Mouse (Mus musculus) gastrocnemius, postnatal 10 days (tissue): Measurements from ENCODE around the gene Chka. TPM values are rescaled to one million over a fixed set of nuclear protein-coding genes. Genes with fewer than 3 reads are reported as not detected.
A peak's percentile ranks its signal among the peaks of the same experiment; 100 is the strongest.

Experiments used
- DNase-seq: peaks from one replicate; pipeline ENCODE4 v3.0.0; 2021; ENCODE audit warnings: mixed read lengths
- long read RNA-seq, 2 experiments: library from polyadenylated mRNA; stranded (forward); transcript quantifications; one replicate each; pipeline ENCODE4 v2.0.0; 2021
- total RNA-seq, 2 experiments: library from RNA; stranded (reverse); gene quantifications; 2 replicates each; pipeline ENCODE4 v1.2.3; 2021

The Chka gene
- total RNA-seq = 1 to 10 TPM; 6.0 to 7.0 TPM
- long read RNA-seq, experiment 1, partial matches to known transcripts = 0 of 10 reads
- long read RNA-seq, experiment 1, other reads (novel, unspliced or antisense) = 4 of 10 reads
- long read RNA-seq, experiment 2, partial matches to known transcripts = 0 of 5 reads
- long read RNA-seq, experiment 2, other reads (novel, unspliced or antisense) = 1 of 5 reads

DNA sequence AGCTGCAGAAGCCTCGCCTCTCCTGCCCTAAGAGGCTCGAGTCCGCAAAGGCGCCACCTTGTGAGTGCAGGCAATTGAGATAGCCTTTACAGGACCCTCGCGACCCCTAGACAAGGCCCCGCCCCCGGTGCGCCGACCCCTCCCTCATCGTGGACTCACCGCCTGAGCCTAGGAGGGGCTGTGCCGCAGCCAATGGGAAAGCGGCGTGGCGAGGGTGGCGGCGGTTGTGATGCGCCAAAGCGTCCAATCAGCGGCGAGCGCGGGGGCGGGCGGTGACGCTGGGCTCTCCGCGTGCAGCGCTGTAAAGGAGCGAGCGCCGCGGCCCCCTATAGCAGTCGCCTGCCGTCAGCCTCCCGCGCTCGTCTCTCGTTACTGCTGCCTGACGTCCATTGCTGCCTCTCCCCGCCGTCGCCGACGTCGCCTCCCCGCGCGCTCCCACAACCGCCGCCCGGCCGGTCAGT is at the start of gene Chka:
Gene Chka (plus strand): TSS at position 272 of the 461 bp plus-strand sequence.
- DNase-seq = peak; percentile 95

DNA sequence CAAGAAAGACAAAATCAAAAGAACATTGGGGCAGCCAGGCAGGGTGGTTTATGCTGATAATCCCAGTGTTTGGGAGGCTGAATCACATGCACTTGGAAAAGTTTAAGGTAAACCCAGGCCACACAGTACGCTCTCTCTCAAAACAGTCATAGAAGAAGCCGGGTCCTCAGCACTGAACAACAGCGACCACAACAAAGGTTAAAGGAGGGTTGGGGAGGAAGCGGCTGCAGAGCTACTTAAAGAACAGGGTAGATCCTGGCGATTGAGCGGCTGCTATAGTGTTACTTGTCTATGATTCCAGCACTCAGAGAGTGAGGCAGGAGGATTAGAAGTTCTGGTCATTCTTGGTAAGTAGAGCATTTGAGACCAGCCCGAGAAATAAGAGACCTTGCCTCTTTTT is 46.0 kb upstream of the Chka start:
- no peak for DNase-seq

DNA sequence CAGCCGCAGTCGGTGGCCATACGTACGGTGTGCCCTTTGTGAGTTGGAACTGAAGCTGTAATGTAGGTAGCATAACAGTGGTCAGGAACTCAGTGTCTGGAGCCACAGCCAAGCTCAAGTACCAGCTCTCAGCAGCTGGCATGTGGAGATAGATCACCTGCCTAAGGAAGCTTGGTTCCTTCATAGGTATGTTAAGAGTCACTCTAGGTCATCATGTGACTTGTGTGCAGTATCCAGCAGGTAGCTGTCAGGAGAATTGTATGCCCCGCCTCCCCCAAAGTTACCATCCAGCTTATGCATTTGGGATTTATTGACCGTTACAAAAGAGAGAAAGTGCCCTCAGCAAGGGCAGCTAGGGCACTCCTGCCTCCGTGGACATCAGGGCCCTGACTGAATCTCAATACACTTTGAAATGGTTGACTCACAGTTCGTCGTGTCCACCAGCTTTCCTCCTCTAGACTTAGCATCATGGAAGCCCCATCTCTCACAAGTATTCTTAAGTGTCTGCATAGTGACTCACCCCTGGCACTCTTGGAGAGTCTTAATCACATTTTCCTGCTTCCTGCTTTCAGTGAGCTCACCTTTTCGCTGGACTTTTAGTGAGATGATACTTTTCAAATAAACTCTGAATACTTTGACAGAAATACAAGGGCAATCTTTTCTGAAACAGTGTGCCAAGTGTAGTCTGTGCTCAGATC is 40.9 kb upstream of the Chka start:
- no peak for DNase-seq

DNA sequence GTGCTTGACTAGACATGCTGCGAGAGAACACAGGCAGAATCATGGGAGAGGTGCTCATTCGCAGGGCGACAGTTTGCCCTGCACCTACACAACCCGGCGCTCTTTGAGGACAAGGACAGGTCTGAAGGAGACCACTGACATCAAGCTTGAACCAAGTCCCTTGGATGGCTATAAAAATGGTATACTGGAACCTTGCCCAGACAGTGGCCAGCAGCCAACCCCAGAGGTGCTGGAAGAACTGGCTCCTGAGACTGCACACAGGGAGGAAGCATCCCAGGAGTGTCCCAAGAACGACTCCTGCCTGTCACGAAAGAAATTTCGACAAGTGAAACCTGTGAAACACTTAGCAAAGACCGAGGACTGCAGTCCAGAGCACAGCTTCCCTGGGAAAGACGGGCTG is 37.1 kb upstream of the Chka start:
- no peak for DNase-seq

DNA sequence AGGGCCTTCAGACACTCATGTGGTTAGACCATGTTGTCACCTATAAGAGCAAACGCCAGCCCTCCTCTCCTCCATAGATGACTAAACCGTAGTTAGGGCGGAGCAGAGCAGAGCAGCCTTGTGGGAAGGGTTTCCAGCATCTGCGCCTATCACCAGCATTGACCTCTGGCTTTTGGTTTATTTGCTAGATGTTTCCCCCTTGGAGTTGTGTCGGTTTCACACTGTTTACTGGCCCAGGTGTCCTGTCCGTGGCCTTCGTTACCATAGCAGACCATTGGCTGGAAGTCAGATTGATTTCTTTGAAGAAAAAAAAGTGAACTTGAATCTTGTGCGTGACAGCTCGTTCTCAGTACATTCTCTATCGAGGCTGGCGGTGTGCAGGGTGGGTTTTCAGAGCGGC is 35.7 kb upstream of the Chka start:
- no peak for DNase-seq

DNA sequence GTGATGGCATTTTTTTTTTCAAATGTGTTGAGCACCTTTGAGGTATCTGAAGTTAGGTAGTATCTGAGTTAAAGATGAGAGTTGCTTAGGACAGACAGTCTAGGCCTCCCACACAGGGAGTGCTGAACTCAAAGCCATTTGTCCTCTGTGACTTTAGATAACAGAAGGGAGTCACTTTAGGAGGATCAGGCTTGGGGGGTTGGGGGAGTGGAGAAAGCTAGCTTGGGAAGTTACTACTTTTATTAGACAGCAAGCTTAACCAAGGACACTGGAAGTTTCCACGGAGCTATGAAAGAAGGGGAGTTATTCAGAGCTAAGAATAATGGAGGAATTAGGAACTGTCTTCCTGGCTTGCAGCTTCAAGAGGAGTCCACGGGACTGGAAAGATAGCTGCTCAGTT is 32.5 kb upstream of the Chka start:
- DNase-seq = no peak

DNA sequence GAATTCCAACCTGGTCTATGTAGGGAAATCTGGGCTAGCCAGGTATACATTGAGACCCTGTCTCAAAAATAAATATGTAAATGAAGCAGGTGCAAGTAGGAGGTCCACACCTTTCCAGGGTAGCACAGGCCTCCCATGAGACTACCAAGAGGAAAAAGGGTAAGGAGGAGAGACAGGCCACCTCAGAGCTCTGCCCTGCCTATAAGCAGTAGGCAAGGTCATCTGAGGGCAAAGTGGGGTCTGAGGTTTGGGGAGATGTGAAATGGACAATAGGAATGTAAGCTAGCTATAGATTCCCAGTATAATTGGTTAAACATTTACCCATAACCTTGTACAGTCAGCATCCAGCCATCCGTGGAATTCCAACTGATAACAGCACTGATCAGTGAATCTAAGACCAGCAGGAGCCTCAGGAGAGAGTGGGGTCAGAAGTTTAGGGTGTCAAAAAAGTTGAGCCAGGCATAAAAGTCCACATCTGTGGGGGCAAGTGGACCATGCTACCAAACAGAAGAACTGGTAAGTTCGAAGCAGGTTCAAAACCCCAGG is 31.6 kb upstream of the Chka start:
- no peak for DNase-seq

DNA sequence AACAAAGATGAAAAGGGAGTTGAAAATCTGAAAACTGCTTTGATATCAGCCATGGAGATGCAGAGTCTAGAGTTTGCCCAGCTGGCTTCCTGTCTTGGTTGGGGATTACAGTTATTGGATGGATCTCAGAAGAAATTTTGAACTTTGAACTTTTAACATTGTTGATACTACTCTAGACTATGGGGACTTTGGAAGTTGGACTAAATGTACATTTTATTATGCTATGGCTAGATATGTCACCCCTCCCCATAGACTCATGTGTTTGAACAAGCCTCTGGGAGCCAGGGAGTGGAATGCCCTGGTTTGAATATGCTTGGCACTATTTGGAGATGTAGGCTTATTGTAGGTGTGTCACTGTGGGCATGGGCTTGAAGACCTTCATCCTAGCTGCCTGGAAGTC is 26.5 kb upstream of the Chka start:
- DNase-seq = no peak

DNA sequence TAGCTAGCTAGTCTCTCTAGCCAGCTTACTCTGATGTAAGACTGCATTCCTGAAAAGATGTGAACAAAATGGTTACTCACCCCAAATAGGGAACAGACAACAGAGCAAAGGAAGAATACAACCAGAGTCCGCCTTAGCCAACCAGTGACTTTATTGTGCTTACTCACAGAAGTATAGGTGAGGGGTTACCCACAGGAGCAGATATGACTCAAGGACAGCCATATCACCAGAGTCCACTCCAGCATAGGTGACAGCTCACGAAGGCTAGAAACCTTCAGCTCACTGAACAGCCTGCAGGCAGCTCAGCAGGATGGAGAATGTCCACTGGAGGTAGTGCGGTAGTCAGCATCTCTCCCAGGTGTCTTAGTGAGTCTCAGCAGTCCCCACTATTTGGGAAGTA is 21.7 kb upstream of the Chka start:
- DNase-seq = no peak

DNA sequence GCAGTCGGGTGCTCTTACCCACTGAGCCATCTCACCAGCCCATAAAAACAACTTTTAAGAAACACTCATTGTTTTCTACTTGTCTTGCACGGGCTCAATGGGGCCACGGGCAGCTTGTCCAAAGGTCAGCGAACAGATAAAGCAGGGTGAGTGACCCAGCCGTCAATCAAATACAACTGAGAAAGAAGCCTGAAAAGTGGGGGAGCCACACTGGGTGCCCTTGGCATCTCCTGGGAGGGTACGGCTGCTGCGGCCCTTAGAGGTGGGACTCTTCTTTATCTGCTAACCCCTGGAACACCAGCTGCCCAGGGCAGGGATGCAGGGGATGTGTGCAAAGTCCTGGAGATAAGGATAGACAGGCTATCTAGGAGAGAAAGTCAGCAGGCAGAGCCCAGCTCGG is 19.9 kb upstream of the Chka start:
- no peak for DNase-seq

DNA sequence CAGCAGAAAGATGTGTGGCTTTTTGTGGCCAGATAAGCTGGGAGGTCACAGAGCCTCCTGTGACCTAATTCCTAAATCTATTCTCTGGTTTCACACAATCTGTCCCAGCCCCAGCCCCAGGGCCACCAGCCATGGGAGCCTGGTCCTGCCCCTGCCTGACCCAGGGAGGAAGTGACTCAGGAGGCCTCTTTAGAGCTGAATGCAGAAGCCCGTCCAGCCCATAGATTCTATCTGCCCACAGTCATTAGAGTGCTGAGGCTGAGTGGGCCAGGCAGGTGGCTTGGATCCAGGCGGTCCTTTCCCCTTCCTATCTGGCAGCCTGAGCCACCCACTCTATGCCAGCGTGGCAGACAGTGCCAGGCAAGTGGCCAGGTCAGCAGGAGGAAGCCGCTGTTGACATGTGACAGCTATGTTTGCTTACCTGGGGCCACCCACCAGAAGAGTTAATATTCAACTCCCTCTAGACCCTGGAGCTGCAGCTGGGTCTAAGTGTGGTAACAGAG is 18.7 kb upstream of the Chka start:
- DNase-seq = no peak

DNA sequence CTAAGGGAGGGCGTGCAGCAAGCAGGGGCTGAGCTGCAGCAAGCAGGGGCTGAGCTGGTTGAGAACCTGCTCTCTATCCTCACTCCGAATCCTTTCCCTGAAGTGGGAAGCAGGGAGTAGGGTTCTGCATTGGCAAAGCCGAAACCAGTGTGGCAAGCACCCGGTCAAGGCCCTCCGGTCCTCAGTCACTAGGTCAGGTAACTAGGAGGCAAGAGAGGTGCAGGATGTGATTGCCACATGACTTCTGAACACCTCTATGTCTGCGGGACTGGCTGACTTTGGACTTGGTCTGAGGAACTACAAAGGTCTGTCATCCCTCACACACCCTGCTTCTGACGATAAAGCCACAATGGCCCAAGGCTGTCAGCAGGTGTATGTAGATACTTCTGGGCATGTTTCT is 17.3 kb upstream of the Chka start:
- no peak for DNase-seq

DNA sequence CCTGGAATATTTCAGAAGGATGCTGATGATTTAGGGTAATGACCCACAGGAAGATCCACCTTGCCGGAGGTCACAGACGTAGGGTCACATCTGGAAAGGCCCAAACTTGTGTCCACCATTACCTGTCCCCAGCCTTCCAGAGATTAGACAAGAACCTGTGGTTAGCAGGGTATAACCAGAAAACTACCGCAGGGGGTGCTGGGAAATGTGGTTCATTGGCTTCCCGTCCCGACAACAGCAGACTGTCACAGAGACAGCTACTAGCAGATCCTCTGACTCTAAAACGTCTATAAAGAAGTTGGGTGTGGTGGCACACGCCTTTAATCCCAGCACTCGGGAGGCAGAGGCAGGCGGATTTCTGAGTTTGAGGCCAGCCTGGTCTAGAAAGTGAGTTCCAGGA is 14.8 kb upstream of the Chka start:
- DNase-seq = no peak

DNA sequence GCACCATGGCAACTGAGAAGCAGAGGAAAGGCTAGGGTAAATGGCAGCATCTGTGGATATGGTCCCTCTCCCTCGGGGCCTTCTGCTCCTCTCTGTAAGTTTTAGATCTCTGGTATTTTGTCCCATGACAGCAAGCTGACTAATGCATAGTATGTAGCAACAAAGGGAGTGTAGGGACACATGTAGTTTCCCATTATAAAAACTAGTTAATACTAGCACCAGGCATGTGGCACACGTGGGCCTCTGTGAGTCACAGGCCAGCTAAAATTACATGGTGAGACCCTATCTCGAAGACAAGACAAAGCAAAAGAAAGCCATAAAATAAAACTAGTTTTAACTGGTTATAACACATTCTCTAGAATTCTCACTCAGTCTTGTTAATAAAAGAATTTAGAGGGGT is 12.6 kb upstream of the Chka start:
- no peak for DNase-seq

DNA sequence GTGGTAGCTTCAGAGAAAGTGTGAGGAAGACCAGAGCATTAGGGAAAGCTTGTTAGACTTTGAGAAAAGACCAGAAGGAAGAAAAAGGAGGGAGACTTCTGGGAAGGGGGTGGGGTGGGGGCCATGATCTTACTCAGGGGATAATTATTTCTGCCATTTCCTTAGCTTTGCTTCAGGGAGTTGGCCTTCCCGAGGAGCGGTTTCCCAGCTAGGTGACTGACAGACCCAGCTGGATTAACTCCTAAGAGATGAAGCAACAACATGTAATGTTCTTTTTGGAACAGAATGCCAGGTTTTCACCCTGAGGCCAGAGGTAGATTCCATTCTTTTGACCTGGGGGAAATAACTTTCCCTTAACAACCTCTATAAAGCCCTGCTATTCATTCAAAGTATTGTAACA is 11.9 kb upstream of the Chka start:
- DNase-seq = no peak

DNA sequence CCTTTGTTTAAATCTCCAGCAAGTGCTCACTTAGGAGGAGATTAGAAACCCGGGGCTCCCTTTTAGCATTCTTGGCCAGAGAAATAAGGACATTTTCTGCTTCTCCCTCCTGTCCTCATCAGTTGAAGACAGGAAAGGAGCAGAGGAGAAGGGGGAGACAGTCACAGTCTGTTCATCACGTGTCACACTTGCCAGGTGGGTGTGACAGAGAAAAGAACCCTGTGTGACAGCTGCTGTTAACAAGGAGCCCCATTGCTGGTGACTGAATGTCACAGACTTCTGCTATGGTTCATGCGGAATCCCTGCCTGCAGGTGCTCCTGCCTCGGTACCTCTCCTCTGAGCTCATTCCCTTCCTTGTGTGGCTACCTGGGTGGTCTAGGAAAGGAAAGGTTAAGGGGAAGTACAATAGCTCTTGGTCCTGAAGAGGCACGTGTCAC is 11.3 kb upstream of the Chka start:
- DNase-seq = no peak

DNA sequence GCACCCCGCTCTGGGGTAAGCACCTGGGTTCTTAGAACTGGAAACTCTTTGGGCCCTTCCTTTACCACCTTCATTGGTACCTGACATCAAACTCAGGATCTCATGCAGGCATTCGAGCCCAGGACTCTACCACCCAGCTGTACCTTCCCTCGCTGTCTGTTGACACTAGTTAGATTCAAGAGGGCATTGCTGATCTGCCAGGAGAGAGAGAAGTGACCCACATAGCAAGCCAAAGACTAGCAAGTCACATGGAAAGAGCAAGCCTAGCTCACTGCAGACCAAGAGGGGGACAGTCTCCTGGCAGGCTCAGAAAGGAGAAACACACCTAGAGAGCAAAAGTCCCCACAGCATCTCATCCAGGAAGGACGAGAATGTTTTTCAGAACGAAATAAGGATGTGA is 10.9 kb upstream of the Chka start:
- DNase-seq = no peak

DNA sequence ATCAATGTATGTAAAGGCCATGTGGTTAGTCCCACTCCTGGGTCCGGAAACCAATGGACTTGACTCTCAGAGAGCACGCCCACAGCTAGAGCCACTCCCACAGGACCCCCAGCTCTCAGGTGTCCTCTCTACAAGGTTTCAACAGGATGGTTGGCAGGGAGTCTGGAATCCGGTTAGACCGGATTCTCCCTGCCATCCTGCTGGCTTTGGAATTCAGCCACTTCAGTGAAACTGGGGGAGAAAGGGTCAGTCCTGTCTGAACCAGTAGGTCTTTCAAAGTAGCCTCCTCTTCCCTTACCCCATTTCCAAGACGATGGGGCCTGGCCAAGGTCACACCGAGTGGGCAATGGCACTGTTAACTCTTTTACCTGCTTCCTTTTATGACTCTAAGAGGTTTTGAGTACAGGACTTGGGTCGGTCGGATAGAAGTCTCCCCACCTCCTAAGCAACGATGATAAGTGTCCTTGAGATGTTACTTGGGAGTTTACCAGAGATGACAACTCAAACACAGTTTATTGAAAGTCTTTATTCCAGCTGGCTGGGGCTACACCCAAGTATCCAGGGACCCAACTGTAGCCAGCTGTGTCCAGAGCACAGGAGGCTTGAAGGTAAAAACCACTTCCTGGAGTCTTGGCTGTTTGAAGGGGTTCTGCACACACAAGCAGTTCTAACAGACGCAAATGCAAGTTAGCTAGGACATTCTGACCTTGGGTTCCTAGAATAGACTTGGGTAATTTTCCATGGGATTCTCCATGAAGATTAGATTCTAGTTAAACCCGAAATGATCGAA is 9.0 kb upstream of the Chka start:
- no peak for DNase-seq

DNA sequence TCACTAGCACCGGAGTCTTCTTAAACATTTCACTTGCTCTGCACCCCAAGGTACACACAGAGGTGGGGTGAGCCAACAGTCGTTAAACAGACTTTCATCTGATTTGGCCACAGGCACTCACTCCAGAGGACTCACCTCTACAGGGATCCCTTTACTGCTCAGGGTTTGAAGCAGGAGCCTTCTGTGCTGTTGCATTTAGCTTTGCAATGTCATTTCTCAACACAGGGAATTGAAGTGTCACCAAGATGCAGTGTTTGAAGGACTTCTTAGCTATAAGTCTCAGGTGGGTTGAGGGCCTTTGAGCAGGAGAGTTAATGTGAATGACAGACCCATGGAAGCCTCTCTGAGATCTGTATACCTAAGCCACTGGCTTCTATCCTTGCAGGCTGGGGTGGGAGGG is 7.9 kb upstream of the Chka start:
- DNase-seq = no peak

DNA sequence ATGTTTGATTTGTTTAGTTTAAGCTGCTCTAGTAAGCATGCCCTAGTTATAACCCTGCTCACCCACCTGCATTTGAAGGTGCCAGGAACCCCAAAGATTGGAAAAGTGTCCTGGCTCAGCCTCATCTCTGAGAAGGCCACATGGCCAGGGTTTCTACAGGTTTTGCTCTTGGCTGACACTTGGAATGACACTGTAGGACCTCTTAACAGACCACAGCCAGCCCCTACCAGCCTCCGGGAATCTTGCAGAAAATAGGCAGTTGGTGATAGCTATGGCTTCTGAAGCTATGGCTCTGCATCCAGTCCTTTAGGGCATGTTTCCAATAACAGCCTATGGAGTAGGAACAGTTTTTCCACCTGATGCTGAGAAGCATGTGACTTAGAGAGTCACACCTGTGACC is 6.7 kb upstream of the Chka start:
- DNase-seq = no peak

DNA sequence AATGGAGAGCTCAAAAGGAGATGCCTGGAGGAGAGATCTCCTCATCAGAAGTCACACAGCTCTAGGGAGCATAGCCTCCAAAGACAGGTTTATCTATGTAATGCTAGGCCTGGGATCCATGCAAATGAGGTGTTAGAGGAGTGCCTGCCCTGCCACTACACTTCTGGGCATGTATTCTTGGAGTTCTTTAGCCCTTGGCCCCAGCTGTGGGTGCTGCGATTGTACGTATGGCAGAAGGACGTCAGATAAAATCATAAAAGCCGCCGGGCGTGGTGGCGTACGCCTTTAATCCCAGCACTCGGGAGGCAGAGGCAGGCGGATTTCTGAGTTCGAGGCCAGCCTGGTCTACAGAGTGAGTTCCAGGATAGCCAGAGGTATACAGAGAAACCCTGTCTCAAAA is 6.2 kb upstream of the Chka start:
- DNase-seq = no peak

DNA sequence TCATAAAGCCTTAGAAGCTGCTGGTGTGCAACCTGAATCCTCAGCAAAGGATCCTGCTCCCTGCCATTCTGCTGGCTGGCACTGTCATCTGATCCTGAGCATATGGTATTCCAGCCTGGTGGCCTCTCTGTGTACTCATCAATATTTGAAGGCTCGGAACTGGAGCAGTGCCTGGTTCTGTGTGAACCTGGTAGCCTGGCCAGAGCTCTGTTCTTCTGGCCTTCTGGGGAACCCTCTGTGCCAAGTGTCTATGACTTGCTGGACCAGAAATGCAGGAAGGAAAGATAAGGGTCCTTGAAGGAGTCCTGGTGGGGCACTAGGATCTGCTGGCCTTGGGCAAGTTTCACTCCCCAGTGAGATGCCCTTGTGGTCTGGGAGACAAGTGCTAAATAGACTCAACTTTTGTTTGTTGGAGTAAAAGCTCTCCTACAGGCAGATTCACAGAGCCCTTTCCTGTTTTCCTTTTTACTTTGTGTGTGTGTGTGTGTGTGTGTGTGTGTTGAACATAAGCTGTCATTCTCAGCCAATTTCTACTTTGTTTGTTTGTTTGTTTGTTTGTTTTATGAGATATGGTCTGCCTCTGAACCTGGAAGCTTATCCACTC is 5.7 kb upstream of the Chka start:
- no peak for DNase-seq
